Mouse (Mus musculus): ENCODE measurements around the gene Fut7. TPM values are rescaled to one million over a fixed set of nuclear protein-coding genes. Genes with fewer than 3 reads are reported as not detected.

Fut7 gene
- total RNA-seq, 2 experiments from 2014 or later: not detected

- no peak for DNase-seq
These were observed 33.3 kb downstream of the Fut7 start, which contains the start of gene Clic3 for GRCm38 (mm10) chr2:25456205-25456953. Gene Clic3 (plus strand): TSS chr2:25456838.

GRCm38 (mm10) chr2:25457022-25457896 is 34.2 kb downstream of the Fut7 start:
- no peak for DNase-seq
- intact Hi-C loops (cut with DNase I): no loop called here

More at GRCm38 (mm10) chr2:25456205-25456953, 33.3 kb downstream of the Fut7 start, which contains the start of gene Clic3:
- intact Hi-C loops (cut with DNase I): no loop called here

DNA sequence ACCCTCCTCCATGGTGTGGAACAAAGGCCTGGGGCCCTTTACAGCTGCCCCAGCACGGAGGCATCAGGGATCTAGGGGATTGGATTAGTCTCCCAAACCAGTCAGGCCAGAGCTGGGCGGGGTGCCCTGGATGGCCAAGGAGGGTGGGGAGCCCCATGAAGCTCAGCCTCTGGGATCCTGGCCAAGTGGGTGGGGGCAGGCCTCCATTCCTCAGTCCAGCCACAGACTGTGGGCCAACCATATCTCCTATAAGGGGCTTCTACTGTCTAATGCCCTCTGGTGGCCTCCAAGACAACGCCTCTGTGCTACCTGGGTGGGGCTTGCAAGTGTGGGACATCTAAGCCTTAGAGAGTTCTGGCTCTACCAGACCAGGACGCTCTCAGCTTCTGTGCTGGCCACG is 35.8 kb downstream of the Fut7 start:
- DNase-seq: peak; percentile 63 to 65
- intact Hi-C loops (cut with DNase I): no loop called here

- DNase-seq: peak; percentile 29 to 36
- intact Hi-C loops (cut with DNase I): no loop called here
These were observed 37.1 kb downstream of the Fut7 start for GRCm38 (mm10) chr2:25460135-25460534.

GRCm38 (mm10) chr2:25460551-25461309 is 37.7 kb downstream of the Fut7 start, which contains the start of gene Paxx:
Gene Paxx (minus strand): TSS chr2:25461094.
- intact Hi-C loops (cut with DNase I): no loop called here

GRCm38 (mm10) chr2:25461407-25461806 is 38.3 kb downstream of the Fut7 start:
- no peak for DNase-seq
- intact Hi-C loops (cut with DNase I): no loop called here

More at GRCm38 (mm10) chr2:25460551-25461309, 37.7 kb downstream of the Fut7 start, which contains the start of gene Paxx:
- peak; percentile 89 to 90 for DNase-seq

- DNase-seq: no peak
- intact Hi-C loops (cut with DNase I): no loop called here
These were observed 40.6 kb downstream of the Fut7 start for GRCm38 (mm10) chr2:25463630-25464029.

DNA sequence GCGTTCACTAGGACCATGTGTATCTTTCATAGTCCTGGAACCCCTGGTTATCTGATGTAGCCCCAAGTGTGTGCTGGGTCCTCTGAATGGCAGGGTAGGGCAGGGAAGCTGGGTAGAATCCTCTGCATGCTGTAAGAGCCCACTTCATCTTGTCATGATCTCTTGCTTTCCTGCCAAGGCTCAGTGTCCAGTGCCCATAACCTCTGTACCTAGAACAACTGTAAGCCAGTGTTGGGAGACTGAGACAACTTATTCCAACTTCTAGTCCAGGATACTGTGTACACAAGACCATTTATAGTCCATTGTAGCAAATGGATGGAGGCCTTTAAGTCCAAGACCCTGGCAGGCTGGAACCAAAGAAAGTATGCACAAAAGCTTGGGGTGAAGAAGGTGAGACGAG is 42.2 kb downstream of the Fut7 start:
- intact Hi-C loops (cut with DNase I): no loop called here
- DNase-seq: no peak

DNA sequence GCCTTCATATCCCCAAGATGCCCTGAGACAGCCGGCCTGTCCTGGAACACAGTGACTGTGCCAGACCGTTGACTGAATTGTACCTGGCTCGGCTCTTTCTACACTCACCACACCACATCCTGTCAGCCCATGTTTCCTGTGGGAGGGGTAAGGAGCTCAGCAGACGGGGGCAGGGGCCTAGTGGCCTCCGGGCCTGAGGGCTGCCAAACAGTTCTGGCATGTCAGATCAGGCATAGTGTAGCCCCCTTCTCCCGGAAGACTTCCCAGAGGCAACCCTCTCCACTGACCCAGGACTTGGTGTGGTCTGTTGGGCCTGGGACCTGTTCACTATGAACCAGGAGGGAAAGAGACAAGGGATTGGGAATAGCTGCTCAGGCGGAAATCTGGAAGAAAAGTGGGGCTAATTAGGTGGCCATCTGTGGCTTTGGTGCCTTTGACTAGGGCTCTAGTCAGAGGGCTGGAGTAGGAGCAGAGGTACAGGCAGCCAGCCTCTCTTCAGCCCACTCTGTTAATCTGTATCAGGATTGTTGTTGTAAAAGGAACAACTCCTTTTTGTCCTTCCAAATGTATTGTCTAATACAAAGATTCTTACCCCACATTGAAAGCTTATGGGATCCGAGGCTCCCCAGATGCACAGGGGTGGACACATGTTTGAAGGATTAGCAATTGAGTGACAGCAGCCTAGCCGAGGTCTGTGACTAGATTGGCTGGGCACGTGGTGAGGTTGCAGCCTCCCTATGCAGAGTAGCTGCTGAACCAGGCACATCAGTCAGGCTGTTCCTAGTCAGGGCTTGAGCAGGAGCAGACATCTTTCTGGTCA is 43.0 kb downstream of the Fut7 start:
- DNase-seq: no peak
- intact Hi-C loops (cut with DNase I): no loop called here

DNA sequence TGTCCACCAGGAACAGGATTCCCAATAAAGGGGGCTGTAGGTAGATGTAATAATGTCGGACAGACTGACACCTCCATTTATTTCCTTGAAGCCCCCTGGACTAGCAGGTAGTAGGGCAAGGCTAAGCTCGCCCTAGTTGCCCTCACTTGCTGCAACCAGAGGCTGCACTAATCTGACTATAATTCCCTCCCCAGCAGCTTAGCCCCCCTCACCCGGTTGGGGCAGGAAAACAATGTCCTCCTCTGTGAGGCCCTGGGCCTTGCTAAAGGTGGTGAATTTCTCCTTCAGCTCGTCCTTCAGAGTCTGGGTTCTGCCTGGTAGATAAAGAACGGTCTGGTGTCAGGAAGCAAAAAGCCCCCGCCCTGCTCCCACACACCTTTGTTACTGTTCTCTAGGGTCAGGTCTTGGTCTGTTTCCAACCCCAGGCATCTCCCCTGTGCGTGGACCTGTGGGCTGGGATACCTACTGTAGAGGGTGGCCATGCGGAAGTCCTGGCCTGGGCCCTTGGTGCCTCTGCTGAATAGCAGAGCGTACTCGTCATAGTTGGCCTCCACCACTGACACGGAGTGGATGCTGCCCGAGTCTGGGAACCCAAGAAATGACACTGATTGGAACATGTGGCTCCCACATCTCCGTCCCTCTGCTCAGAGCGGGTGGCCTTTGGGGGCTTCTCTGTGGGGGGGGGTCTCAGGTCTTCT is 44.7 kb downstream of the Fut7 start:
- intact Hi-C loops (cut with DNase I): no loop called here
- DNase-seq: peak in 1 of 2 experiments; percentile 42

- intact Hi-C loops (cut with DNase I): no loop called here
These were observed 46.2 kb downstream of the Fut7 start for GRCm38 (mm10) chr2:25468962-25469915.

DNA sequence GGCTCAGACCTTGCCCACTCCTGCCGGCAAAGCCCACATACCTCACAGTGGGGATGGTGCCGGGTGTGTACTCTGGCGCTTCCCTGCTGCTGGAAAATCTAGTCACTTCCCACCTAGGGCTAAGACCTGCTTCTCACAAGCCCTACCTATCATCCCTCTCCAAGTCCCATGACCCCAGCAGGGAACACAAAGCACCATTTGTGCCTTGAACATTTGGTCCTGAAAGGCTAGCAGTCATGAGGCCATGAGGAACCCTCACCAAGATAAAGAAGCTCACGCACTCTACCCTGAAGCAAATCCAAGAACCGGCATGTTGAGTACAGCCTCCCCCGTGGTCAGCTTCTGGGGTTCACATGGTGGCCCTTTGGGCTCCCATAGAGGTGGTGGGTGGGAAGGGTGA is 46.9 kb downstream of the Fut7 start, which contains the start of gene Ptgds:
Gene Ptgds (minus strand): TSS at position 78 of the 400 bp plus-strand sequence.
- no peak for DNase-seq
- intact Hi-C loops (cut with DNase I): no loop called here

More at GRCm38 (mm10) chr2:25468962-25469915, 46.2 kb downstream of the Fut7 start:
- DNase-seq: peak; percentile 49 to 65

DNA sequence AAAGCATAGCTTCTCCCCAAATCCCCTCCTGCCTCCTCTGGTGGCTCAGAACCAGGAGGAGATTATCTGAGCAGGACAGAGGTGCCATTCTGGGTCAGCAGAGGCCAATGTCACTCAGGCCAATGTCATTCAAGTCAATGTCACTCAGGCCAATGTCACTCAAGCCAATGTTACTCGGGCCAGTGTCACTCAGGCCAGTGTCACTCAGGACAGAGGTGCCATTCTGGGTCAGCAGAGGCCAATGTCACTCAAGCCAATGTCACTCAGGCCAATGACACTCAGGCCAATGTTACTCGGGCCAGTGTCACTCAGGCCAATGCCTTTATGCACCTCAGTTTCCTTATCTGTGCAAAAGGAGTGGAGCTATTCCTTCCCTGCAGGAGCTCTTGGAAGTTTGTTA is 49.5 kb downstream of the Fut7 start:
- no peak for DNase-seq
- intact Hi-C loops (cut with DNase I): no loop called here

Small RNA genes within 50 kb of the gene (microRNA-seq; reads per million reads assigned to microRNA genes)
- 0.27 to 7.2 reads per million in 2 experiments for gene Mir3087

Other genes starting within 250 kb of the Fut7 start
- 10 to 100 TPM; 14.0 to 15.0 TPM for gene Nrarp, start 242.5 kb upstream of the Fut7 start, total RNA-seq (2021)
- gene Tor4a, start 226.4 kb upstream of the Fut7 start, total RNA-seq (2021): 1 to 10 TPM; 5.0 to 5.5 TPM
- 10 to 100 TPM; 35.7 to 36.2 TPM for gene Nelfb, start 211.8 kb upstream of the Fut7 start, total RNA-seq (2021)
- not detected for gene Stpg3, start 208.6 kb upstream of the Fut7 start, total RNA-seq (2021)
- gene Fam166a, start 204.5 kb upstream of the Fut7 start, total RNA-seq (2021): not detected
- gene Tubb4b, start 198.6 kb upstream of the Fut7 start, total RNA-seq (2021): 100 to 1,000 TPM; 205 to 231 TPM
- not detected for gene Slc34a3, start 188.9 kb upstream of the Fut7 start, total RNA-seq (2021)
- gene Rnf224, start 186.5 kb upstream of the Fut7 start, total RNA-seq (2021): not detected
- under 1 TPM; 0.41 to 0.63 TPM for gene Rnf208, start 181.0 kb upstream of the Fut7 start, total RNA-seq (2021)
- not detected for gene Cysrt1, start 180.8 kb upstream of the Fut7 start, total RNA-seq (2021)
- gene AL732309.1, start 176.4 kb upstream of the Fut7 start, total RNA-seq (2021): 1 to 10 TPM; 1.9 to 2.4 TPM
- gene Tmem203, start 167.8 kb upstream of the Fut7 start, total RNA-seq (2021): 10 to 100 TPM; 12.7 to 13.4 TPM
- 1 to 10 TPM; 5.7 to 7.6 TPM for gene Tprn, start 160.6 kb upstream of the Fut7 start, total RNA-seq (2021)
- 10 to 100 TPM; 38.3 to 46.9 TPM for gene Ssna1, start 150.8 kb upstream of the Fut7 start, total RNA-seq (2021)
- gene Anapc2, start 150.8 kb upstream of the Fut7 start, total RNA-seq (2021): 10 to 100 TPM; 44.0 to 44.1 TPM
- gene Tmem210, start 135.1 kb upstream of the Fut7 start, total RNA-seq (2021): not detected
- gene Lrrc26, start 133.4 kb upstream of the Fut7 start, total RNA-seq (2021): under 1 TPM in 1 of 2 experiments, not detected in 1; 0.55 TPM
- not detected for gene Grin1, start 104.1 kb upstream of the Fut7 start, total RNA-seq (2021)
- 10 to 100 TPM; 22.1 to 22.2 TPM for gene Man1b1, start 90.9 kb upstream of the Fut7 start, total RNA-seq (2021)
- gene Dpp7, start 66.9 kb upstream of the Fut7 start, total RNA-seq (2021): 1 to 10 TPM; 2.7 to 3.9 TPM
- 1 to 10 TPM; 4.5 to 6.0 TPM for gene Uap1l1, start 57.6 kb upstream of the Fut7 start, total RNA-seq (2021)
- gene Sapcd2, start 50.9 kb upstream of the Fut7 start, total RNA-seq (2021): 1 to 10 TPM in 1 of 2 experiments, under 1 TPM in 1; 0.88 to 1.5 TPM
- 10 to 100 TPM; 16.1 to 17.0 TPM for gene Entpd2, start 27.4 kb upstream of the Fut7 start, total RNA-seq (2021)
- gene Npdc1, start 23.9 kb upstream of the Fut7 start, total RNA-seq (2021): 10 to 100 TPM; 33.8 to 37.1 TPM
- 10 to 100 TPM; 22.0 to 24.4 TPM for gene Abca2, start 5.4 kb downstream of the Fut7 start, total RNA-seq (2021)
- gene Clic3, start 33.6 kb downstream of the Fut7 start, total RNA-seq (2021): 1 to 10 TPM; 3.0 to 3.9 TPM
- gene Paxx, start 37.8 kb downstream of the Fut7 start, total RNA-seq (2021): 10 to 100 TPM; 22.9 to 23.4 TPM
- 10 to 100 TPM; 30.9 to 38.6 TPM for gene Ptgds, start 46.8 kb downstream of the Fut7 start, total RNA-seq (2021)
- not detected for gene Lcn12, start 70.6 kb downstream of the Fut7 start, total RNA-seq (2021)
- gene Fbxw5, start 77.5 kb downstream of the Fut7 start, total RNA-seq (2021): 10 to 100 TPM; 92.0 to 96.2 TPM
- gene C8g, start 78.5 kb downstream of the Fut7 start, total RNA-seq (2021): under 1 TPM; 0.51 to 0.98 TPM
- 10 to 100 TPM; 16.6 to 16.7 TPM for gene Traf2, start 123.7 kb downstream of the Fut7 start, total RNA-seq (2021)
- 100 to 1,000 TPM; 175 to 185 TPM for gene Edf1, start 134.6 kb downstream of the Fut7 start, total RNA-seq (2021)
- gene Mamdc4, start 151.6 kb downstream of the Fut7 start, total RNA-seq (2021): 1 to 10 TPM; 3.0 to 5.2 TPM
- gene Phpt1, start 152.0 kb downstream of the Fut7 start, total RNA-seq (2021): 10 to 100 TPM; 75.4 to 76.0 TPM
- gene Ajm1, start 158.5 kb downstream of the Fut7 start, total RNA-seq (2021): under 1 TPM in 1 of 2 experiments, not detected in 1; 0.10 TPM
- 10 to 100 TPM; 48.1 to 49.7 TPM for gene Rabl6, start 185.3 kb downstream of the Fut7 start, total RNA-seq (2021)
- gene Ccdc183, start 194.4 kb downstream of the Fut7 start, total RNA-seq (2021): not detected
- 10 to 100 TPM; 16.6 to 22.5 TPM for gene Tmem141, start 198.7 kb downstream of the Fut7 start, total RNA-seq (2021)
- gene Fcna, start 204.8 kb downstream of the Fut7 start, total RNA-seq (2021): 1 to 10 TPM; 6.3 TPM
- 1 to 10 TPM; 1.1 TPM for gene Lcn8, start 229.9 kb downstream of the Fut7 start, total RNA-seq (2021)
- not detected for gene Lcn5, start 234.7 kb downstream of the Fut7 start, total RNA-seq (2021)